Mouse (Mus musculus): ENCODE measurements at regions not wholly inside any gene's neighbourhood (a gene's known extent, or its start where the extent isn't known, plus 50 kb on each side); places are given as distances from the start of the nearest gene placed in this dataset.

DNA sequence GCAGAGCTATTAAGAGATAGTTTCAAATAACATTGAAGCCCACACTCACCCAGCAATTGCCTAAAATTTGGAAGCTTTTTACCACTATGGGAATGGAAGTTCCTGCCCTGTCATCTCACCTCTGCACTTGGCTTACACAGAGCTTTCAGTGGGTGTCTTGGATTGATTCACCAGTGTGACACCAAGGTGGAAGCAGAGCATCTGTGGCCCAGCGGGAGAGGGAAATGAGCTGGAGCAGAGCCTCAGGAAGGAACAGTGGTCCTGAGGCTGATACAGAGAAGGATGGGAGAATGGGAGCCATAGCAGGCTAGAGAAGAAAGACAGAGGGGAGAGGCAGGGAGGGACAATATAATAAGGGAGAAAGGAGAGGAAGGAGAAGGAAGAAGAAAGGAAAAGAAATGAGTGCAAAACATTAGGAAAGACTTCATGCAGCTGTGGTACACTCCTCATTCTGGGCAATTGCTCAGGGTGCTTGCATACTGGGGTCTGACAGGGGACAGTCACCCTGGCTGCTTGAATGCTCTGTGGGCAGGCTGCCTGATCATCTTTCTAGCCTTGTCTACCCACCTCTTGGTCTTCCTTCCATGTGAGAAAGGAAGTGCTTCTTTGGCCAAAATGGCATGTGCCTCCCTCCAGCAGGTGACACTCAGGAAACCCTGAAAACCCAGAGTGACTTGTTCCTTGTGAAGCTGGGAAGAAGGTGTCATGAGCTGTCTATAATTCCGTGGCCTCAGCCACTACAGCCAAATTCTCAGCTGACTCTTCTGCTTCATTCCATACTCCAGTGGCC lies 240.3 kb downstream of the Gm7361 start:
- 89% methylated on average over 2 of the region's 2 CpGs for WGBS

DNA sequence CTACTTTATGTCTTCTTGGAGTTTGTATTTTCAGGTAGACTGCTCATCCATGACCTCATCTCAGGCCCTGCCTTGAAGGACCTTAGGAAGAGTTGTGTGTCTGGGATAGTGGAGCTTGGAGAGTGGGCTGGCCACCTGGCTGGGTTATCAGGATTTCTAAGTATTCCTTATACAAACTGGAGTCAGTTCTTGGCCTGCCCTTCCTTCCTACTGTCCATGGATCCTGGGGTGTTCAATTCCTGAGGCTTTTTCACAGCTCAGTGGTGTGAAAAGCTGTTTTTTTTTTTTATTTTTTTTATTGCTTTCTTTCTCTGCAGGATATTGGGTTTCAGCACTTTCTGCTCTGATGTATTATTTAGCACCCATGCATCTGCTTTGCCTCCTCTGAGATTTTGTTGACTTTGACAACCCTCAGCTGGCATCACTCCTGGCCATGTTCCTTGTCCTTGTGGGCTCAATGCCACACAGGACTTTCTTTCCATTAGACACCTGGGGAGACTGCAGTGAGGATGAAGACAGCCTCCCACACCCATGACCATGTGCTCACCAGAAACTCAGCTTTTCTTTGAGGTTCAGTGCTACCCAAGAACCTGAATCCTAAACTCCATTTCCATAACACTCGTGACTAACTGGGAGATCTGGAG lies 252.2 kb downstream of the Gm7361 start:
- no peaks in the 10 kb centered on the region for H3K36me3 ChIP-seq
- no peaks in the 10 kb centered on the region for H3K27me3 ChIP-seq (ENCODE audit: low read depth, poor library complexity, severe bottlenecking)
- H3K4me1 ChIP-seq = no peaks in the 10 kb centered on the region
- no peaks in the 10 kb centered on the region for H3K9me3 ChIP-seq (replicated peaks)
- H3K4me3 ChIP-seq = no peak overlapping the region
- no peak for DNase-seq (ENCODE audit: low spot score)
- WGBS = 67% methylated on average over 1 of the region's 1 CpGs
- no peak overlapping the region for H3K27ac ChIP-seq (replicated peaks)

More for the DNA sequence above, 240.3 kb downstream of the Gm7361 start:
- no peaks in the 10 kb centered on the region for H3K27me3 ChIP-seq (ENCODE audit: low read depth, poor library complexity, severe bottlenecking)
- no peaks in the 10 kb centered on the region for H3K9me3 ChIP-seq (replicated peaks)
- DNase-seq (ENCODE audit: low spot score) = no peak
- H3K4me3 ChIP-seq = no peak overlapping the region
- no peak overlapping the region for H3K27ac ChIP-seq (replicated peaks)
- H3K4me1 ChIP-seq = no peaks in the 10 kb centered on the region
- no peaks in the 10 kb centered on the region for H3K36me3 ChIP-seq

DNA sequence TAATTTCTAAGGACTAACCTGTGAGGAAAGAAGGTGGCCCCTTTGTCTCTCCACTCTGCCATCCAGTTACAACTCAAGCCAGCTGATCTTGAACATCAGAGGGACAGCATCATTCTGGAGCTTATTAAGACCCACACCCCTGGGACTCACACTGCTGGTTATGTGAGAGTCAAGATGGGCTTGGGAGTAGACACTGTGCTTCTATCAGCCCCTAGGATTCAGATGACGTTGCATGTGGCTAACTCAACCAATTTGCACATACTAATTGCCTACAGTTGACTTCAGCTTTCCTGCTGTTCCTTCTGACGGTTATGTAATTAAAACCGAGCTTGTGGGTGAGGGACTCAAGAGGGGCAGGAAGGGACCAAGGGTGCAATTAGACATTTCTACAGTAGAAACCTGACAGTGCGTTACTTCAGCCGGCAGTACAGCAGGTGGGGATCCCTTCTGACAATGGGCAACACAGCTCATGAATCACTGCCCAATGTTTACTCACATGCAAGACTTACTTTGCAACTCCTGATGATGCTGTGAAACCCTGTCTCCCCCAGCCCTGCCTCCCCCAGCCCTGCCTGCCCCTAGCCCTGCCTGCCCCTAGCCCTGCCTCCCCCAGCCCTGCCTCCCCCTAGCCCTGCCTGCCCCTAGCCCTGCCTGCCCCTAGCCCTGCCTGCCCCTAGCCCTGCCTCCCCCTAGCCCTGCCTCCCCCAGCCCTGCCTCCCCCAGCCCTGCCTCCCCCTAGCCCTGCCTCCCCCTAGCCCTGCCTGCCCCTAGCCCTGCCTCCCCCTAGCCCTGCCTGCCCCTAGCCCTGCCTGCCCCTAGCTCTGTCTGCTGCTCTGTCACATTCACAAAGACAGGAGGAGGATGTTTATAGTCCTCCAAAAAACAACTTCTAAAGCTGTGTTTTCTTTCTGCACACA lies 255.8 kb downstream of the Gm7361 start:
- no peak for DNase-seq (ENCODE audit: low spot score)

DNA sequence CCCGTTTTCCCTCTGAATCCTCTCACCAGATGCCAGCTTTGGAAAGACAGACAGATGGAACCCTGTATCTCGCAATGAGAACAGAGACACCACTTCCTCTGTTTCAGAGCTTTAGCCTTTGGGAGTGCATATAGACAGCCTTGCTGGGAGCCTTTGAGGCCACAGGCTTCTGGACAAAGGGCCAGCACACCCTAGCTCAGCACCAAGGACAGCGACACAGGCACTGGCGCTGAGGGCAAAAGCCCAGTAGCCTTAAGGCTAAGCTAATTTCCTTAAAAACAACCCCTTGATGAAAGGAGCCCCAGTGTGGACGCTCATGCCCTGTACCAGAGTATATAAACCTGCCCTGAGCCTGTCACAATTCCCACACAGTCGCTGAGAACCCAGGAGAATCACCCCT lies 278.1 kb downstream of the Gm7361 start:
- WGBS = 29% methylated on average over 6 of the region's 6 CpGs
- no peaks in the 10 kb centered on the region for H3K9me3 ChIP-seq (replicated peaks)
- no peaks in the 10 kb centered on the region for H3K4me1 ChIP-seq
- H3K27me3 ChIP-seq (ENCODE audit: low read depth, poor library complexity, severe bottlenecking) = no peaks in the 10 kb centered on the region
- H3K27ac ChIP-seq (replicated peaks) = no peak overlapping the region
- no peaks in the 10 kb centered on the region for H3K36me3 ChIP-seq
- H3K4me3 ChIP-seq = no peak overlapping the region
- DNase-seq (ENCODE audit: low spot score) = peak; percentile 47

More for the DNA sequence above, 255.8 kb downstream of the Gm7361 start:
- no peaks in the 10 kb centered on the region for H3K9me3 ChIP-seq (replicated peaks)
- H3K27ac ChIP-seq (replicated peaks) = no peak overlapping the region
- no peak overlapping the region for H3K4me3 ChIP-seq
- 61% methylated on average over 5 of the region's 5 CpGs for WGBS
- no peaks in the 10 kb centered on the region for H3K4me1 ChIP-seq
- no peaks in the 10 kb centered on the region for H3K36me3 ChIP-seq
- no peaks in the 10 kb centered on the region for H3K27me3 ChIP-seq (ENCODE audit: low read depth, poor library complexity, severe bottlenecking)

DNA sequence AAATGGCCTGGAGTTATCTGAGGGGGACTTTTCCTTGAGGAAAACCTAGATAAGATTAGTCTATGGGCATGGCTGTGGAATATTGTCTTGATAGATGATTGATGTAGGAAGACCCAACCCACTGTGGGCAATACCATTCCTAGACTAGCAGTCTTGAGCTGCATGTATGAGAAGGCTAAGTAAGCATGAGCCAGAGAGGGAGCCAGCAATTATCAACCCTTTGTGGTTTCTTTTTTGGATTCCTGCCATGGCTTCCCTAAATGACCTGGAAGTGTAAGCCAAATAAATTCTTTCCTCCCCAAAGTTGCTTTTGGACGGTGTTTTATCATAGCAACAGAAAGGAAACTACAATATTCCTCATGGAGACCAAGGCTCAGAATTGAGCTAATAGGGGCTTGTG lies 253.7 kb upstream of the Dpp6 start:
- Histone ChIP-seq H3K27ac (replicated peaks) (no peak overlapping the region), H3K9me3 (replicated peaks) (no peaks in the 10 kb centered on the region), H3K36me3 (no peaks in the 10 kb centered on the region), H3K4me1 (no peaks in the 10 kb centered on the region), H3K4me3 (no peak overlapping the region), H3K27me3 (ENCODE audit: low read depth, poor library complexity, severe bottlenecking) (no peaks in the 10 kb centered on the region)
- DNase-seq (ENCODE audit: low spot score) = no peak
- WGBS = 100% methylated on average over 1 of the region's 1 CpGs

DNA sequence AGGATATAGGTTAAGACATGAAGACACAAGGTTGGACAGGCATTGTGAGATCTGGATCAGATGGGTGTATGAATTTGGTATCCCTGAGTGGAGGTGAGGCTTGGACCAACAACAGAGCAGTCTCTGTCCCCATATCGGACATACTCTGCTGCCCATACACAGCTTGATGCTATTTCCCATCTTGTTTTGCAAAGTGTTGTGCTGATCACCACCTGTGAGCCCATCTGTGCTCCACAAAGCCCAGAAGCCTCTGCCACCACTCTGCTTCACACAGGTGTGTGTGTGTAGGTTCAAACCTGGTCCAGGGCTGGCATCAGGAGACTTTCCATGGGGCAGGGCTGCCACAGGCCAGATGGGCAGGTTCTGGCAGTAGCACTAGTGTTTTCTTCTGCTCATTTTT lies 252.9 kb upstream of the Dpp6 start:
- H3K27ac ChIP-seq (replicated peaks) = no peak overlapping the region
- no peaks in the 10 kb centered on the region for H3K36me3 ChIP-seq
- no peaks in the 10 kb centered on the region for H3K4me1 ChIP-seq
- DNase-seq (ENCODE audit: low spot score) = no peak
- 89% methylated on average over 1 of the region's 1 CpGs for WGBS
- no peak overlapping the region for H3K4me3 ChIP-seq
- no peaks in the 10 kb centered on the region for H3K9me3 ChIP-seq (replicated peaks)
- H3K27me3 ChIP-seq (ENCODE audit: low read depth, poor library complexity, severe bottlenecking) = no peaks in the 10 kb centered on the region

DNA sequence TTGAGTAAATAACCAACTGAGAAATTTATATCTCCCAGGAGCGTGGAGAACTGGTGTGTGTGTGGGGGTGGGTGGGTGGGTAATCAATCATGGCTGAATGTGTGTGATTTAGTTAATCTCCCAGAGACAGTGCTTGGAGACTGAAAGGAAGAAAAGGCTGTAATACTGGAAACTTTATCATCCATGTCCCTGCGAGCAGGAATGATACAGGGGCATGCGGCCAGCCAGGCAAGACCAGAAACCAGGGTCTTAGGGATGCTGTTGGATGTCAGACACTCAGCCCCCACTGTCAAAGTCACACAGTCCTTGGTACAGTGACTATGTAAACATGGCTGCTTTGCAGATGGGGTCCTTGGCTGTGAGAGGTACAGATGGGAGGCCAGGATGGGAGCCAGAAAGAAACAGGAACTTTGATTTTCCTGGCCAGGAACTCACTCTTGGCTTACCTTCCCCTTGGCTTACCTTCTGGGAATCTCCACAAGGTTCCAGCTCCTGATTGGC lies 244.3 kb upstream of the Dpp6 start:
- no peak for DNase-seq (ENCODE audit: low spot score)
- no peak overlapping the region for H3K4me3 ChIP-seq
- no peak overlapping the region for H3K27ac ChIP-seq (replicated peaks)
- H3K4me1 ChIP-seq = no peaks in the 10 kb centered on the region
- 95% methylated on average over 3 of the region's 3 CpGs for WGBS
- no peaks in the 10 kb centered on the region for H3K9me3 ChIP-seq (replicated peaks)
- no peaks in the 10 kb centered on the region for H3K36me3 ChIP-seq
- no peaks in the 10 kb centered on the region for H3K27me3 ChIP-seq (ENCODE audit: low read depth, poor library complexity, severe bottlenecking)

DNA sequence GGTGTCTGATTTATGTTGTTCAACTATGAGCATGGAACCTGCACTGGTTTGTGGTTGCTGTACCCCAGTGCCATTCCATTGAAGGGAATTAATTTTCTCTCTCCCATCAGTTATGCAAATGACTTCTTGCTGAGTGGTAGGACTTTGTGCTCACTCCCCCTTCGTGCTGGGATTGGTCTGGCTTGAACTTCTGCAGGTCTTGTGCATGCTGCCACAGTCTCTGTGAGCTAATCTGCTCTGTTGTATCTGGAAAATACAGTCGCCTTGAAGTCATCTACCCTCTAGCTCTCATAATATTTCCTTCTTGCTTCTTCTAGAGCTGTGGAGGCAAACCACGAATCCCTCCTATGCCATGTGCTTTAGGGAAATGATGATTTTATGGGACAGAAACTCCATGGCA lies 243.6 kb upstream of the Dpp6 start:
- no peak for DNase-seq (ENCODE audit: low spot score)
- Histone ChIP-seq H3K4me3 (no peak overlapping the region), H3K27me3 (ENCODE audit: low read depth, poor library complexity, severe bottlenecking) (no peaks in the 10 kb centered on the region), H3K36me3 (no peaks in the 10 kb centered on the region), H3K9me3 (replicated peaks) (no peaks in the 10 kb centered on the region), H3K4me1 (no peaks in the 10 kb centered on the region), H3K27ac (replicated peaks) (no peak overlapping the region)
- WGBS = 80% methylated on average over 3 of the region's 3 CpGs

DNA sequence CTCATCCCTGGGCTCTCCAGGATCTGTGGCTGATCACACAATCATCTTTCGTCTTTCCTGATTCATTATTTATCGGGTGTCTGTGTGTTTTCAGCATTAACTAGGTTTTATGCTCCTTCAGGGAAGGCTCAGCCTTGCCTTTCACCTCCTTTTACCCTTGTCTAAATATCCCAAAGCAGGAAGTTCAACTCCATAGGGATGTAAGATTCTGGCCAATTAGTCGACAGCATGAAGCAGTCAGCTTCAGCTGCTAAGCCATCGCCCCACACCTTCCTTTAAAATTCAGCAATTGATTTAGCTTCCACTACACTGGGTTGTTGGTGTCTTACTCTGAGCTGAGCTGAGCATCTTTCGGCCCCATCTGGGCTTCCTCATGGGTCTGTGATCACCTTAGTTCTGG lies 230.9 kb upstream of the Dpp6 start:
- peaks cover 5% of the 10 kb centered on the region for H3K4me1 ChIP-seq
- no peak overlapping the region for H3K4me3 ChIP-seq
- 88% methylated on average over 5 of the region's 5 CpGs for WGBS
- no peak overlapping the region for H3K27ac ChIP-seq (replicated peaks)
- DNase-seq (ENCODE audit: low spot score) = no peak
- H3K36me3 ChIP-seq = no peaks in the 10 kb centered on the region
- H3K27me3 ChIP-seq (ENCODE audit: low read depth, poor library complexity, severe bottlenecking) = no peaks in the 10 kb centered on the region
- 0 out of 2 replicates have a peak, but pooled peaks cover 7% of the 10 kb centered on the region for H3K9me3 ChIP-seq (replicated peaks)

DNA sequence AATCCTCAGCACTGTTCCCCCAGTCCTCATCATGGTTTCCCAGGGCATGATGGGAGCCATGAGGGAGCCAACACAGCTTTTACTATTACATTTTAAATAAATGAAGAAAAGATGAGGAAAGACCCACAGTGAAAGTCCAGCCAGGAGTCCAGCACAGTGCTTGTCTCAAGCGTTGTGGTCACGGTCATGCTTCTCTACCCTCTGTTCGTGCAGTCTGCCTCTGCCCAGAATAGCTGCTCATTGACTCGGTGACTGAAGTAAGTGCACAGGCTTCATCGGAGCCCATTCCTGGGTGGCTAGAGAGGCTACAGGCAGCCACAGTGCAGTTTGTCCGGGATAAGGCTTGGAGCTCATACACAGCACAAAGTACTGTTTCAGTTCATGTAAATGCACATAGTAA lies 226.1 kb upstream of the Dpp6 start:
- H3K4me3 ChIP-seq = no peak overlapping the region
- no peak overlapping the region for H3K27ac ChIP-seq (replicated peaks)
- no peaks in the 10 kb centered on the region for H3K36me3 ChIP-seq
- H3K9me3 ChIP-seq (replicated peaks) = no peaks in the 10 kb centered on the region
- peaks cover 5% of the 10 kb centered on the region for H3K4me1 ChIP-seq
- H3K27me3 ChIP-seq (ENCODE audit: low read depth, poor library complexity, severe bottlenecking) = no peaks in the 10 kb centered on the region
- WGBS = 83% methylated on average over 6 of the region's 6 CpGs
- DNase-seq (ENCODE audit: low spot score) = no peak

DNA sequence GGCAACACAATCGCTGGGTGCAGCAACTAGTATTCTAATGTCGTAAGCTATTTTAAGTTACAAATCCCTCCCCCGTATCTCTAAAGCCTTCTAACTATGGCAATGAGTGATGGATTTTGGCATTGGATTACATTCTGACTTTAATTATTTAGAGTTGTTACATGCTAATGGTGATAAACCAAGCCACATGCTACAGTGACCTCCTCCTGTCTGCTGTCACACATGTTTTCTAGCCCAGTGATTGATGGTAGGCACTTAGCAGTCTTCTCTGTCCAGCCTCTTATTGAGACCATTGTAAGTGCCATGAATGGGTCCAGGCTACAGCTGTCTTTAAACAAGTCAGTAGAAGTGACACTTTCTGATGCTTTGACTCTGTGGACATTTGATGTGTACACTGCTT lies 224.7 kb upstream of the Dpp6 start:
- no peaks in the 10 kb centered on the region for H3K9me3 ChIP-seq (replicated peaks)
- DNase-seq (ENCODE audit: low spot score) = no peak
- no peak overlapping the region for H3K27ac ChIP-seq (replicated peaks)
- H3K4me1 ChIP-seq = peaks cover 5% of the 10 kb centered on the region
- H3K36me3 ChIP-seq = no peaks in the 10 kb centered on the region
- 96% methylated on average over 3 of the region's 3 CpGs for WGBS
- H3K4me3 ChIP-seq = no peak overlapping the region
- H3K27me3 ChIP-seq (ENCODE audit: low read depth, poor library complexity, severe bottlenecking) = no peaks in the 10 kb centered on the region

DNA sequence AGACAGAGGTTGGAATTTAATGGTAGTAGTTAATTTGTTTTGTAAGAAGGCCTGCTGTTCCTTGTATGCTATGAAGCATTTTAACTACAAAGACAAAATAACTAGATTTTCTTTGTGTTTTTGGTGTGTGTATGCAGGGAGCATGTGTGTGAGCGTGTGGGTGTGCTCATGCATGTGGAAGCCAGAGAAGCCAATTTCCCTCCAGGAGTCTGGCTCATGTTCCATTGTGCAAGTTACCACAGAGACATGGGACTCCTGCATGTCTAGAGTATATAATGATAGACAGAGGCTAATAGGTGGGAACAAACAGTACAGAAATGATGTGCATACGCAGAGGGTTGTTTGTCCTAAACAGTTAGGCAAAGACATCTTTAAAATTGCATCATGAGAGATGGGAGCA lies 219.0 kb upstream of the Dpp6 start:
- DNase-seq (ENCODE audit: low spot score) = no peak
- Histone ChIP-seq H3K4me1 (no peaks in the 10 kb centered on the region), H3K27me3 (ENCODE audit: low read depth, poor library complexity, severe bottlenecking) (no peaks in the 10 kb centered on the region), H3K27ac (replicated peaks) (no peak overlapping the region), H3K9me3 (replicated peaks) (no peaks in the 10 kb centered on the region), H3K4me3 (no peak overlapping the region), H3K36me3 (no peaks in the 10 kb centered on the region)
- WGBS = 94% methylated on average over 2 of the region's 2 CpGs
